Mouse (Mus musculus) hindbrain, embryonic 14.5 days (tissue): ENCODE results near the gene Fam166a. TPM values are rescaled to one million over a fixed set of nuclear protein-coding genes. Genes with fewer than 3 reads are reported as not detected.
A peak's percentile ranks its signal among the peaks of the same experiment; 100 is the strongest.

Experiments used
- ATAC-seq: fragments of 200-750 bp; cut with Nextera tagmentation; 2 replicates; pipeline ENCODE4 v1.8.0; 2017; ENCODE audit warnings: moderate number of reproducible peaks, mild to moderate bottlenecking, moderate TSS enrichment, moderate library complexity; ENCODE audit not compliant: low FRiP score
- DNase-seq: peaks from one replicate; pipeline ENCODE4 v3.0.0-alpha.2; 2015; ENCODE audit warnings: low spot score
- H3K27ac ChIP-seq: fragments of 300-500 bp; sonication (generic); 2 replicates; pipeline ENCODE4 v1.5.1; 2014; ENCODE audit warnings: mild to moderate bottlenecking, moderate library complexity
- H3K27me3 ChIP-seq: fragments of 300-500 bp; sonication (generic); 2 replicates; pipeline ENCODE4 v1.6.1; 2014; ENCODE audit warnings: mild to moderate bottlenecking, low read length, mixed read lengths; ENCODE audit not compliant: control insufficient read depth, insufficient read depth
- H3K36me3 ChIP-seq: fragments of 300-500 bp; sonication (generic); replicated peaks from 2 replicates; pipeline ENCODE4 v1.6.1; 2014; ENCODE audit not compliant: control insufficient read depth, insufficient read depth
- H3K4me1 ChIP-seq: fragments of 300-500 bp; sonication (generic); replicated peaks from 2 replicates; pipeline ENCODE4 v1.6.1; 2014; ENCODE audit warnings: antibody characterized with exemption, low read length, mixed read lengths; ENCODE audit not compliant: control insufficient read depth, insufficient read depth
- H3K4me2 ChIP-seq: fragments of 300-500 bp; sonication (generic); replicated peaks from 2 replicates; pipeline ENCODE4 v1.6.1; 2014; ENCODE audit warnings: mild to moderate bottlenecking, moderate library complexity
- H3K4me3 ChIP-seq: fragments of 300-500 bp; sonication (generic); replicated peaks from 2 replicates; pipeline ENCODE4 v1.5.1; 2014; ENCODE audit warnings: mild to moderate bottlenecking, low read length
- H3K9ac ChIP-seq: fragments of 300-500 bp; sonication (generic); 2 replicates; pipeline ENCODE4 v1.6.1; 2014
- H3K9me3 ChIP-seq: fragments of 300-500 bp; sonication (generic); 2 replicates; pipeline ENCODE4 v1.6.1; 2016; ENCODE audit warnings: low read length; ENCODE audit not compliant: control insufficient read depth
- WGBS: fragments of 180-500 bp; shearing (Covaris S2); extraction: QIAGEN DNeasy Blood & Tissue Kit; methylation state at CpG from one replicate; pipeline ENCODE4 v1.1.7; 2014; 5-methylcytosine and 5-hydroxymethylcytosine counted together
- polyA plus RNA-seq: library from polyadenylated mRNA; unstranded; fragments of >200 nt; fragmentation: Nextera tagmentation; extraction: Ambion mirVana; gene quantifications from 2 replicates; pipeline ENCODE4 v1.2.1, GENCODE M21; 2014

Gene Fam166a
- polyA plus RNA-seq, 1 experiment from 2014 or later: not detected

GRCm38 (mm10) chr2:25261870-25262269, 43.3 kb downstream of the Fam166a start:
- Histone ChIP-seq H3K4me3 (peak overlapping the region; percentile 84), H3K36me3 (no peaks in the 10 kb centered on the region), H3K27me3 (0 out of 2 replicates have a peak, but pooled peaks cover 6% of the 10 kb centered on the region), H3K4me1 (peaks cover 37% of the 10 kb centered on the region), H3K9ac (peak overlapping the region; percentile 61), H3K27ac (peak overlapping the region; percentile 80), H3K4me2 (peak overlapping the region; percentile 100), H3K9me3 (no peaks in the 10 kb centered on the region)
- WGBS: 54% methylated on average over 11 of the region's 12 CpGs
- DNase-seq (no peak), ATAC-seq (no peak)

GRCm38 (mm10) chr2:25262291-25262767, 43.8 kb downstream of the Fam166a start, which contains the start of gene Tprn:
Gene Tprn, plus strand, starts transcription at chr2:25262618.
- H3K9me3 ChIP-seq: no peaks in the 10 kb centered on the region
- peak within 1 kb of the TSS; percentile 80 for H3K27ac ChIP-seq
- DNase-seq (peak; percentile 93), ATAC-seq (peak; percentile 98)
- peaks cover 41% of the 10 kb centered on the region for H3K4me1 ChIP-seq
- WGBS: under 1% methylated on average over 27 of the region's 39 CpGs
- H3K4me3 ChIP-seq: peak within 1 kb of the TSS; percentile 84
- peak within 1 kb of the TSS; percentile 83 for H3K9ac ChIP-seq
- H3K27me3 ChIP-seq: 0 out of 2 replicates have a peak, but pooled peaks cover 6% of the 10 kb centered on the region
- H3K4me2 ChIP-seq: peak within 1 kb of the TSS; percentile 100
- H3K36me3 ChIP-seq: no peaks in the 10 kb centered on the region

GRCm38 (mm10) chr2:25262795-25263622, 44.5 kb downstream of the Fam166a start:
- Histone ChIP-seq H3K9ac (peak overlapping the region; percentile 83), H3K36me3 (peaks cover 4% of the 10 kb centered on the region), H3K4me2 (peak overlapping the region; percentile 100), H3K4me1 (peaks cover 45% of the 10 kb centered on the region), H3K9me3 (no peaks in the 10 kb centered on the region), H3K27me3 (0 out of 2 replicates have a peak, but pooled peaks cover 6% of the 10 kb centered on the region), H3K4me3 (peak overlapping the region; percentile 84), H3K27ac (peak overlapping the region; percentile 79)
- WGBS: under 1% methylated on average over 81 of the region's 82 CpGs
- peak; percentile 46 for ATAC-seq
- no peak for DNase-seq

- ATAC-seq: no peak
- 0 out of 2 replicates have a peak overlapping the region, but pooled peaks have one; percentile 79 for H3K27ac ChIP-seq
Measured at GRCm38 (mm10) chr2:25263623-25264285, 45.2 kb downstream of the Fam166a start.

GRCm38 (mm10) chr2:25264286-25264660, 45.7 kb downstream of the Fam166a start:
- DNase-seq (no peak), ATAC-seq (no peak)
- Histone ChIP-seq H3K27ac (no peak overlapping the region), H3K36me3 (peaks cover 13% of the 10 kb centered on the region), H3K9ac (peak overlapping the region; percentile 83), H3K4me2 (peak overlapping the region; percentile 100), H3K4me1 (peaks cover 45% of the 10 kb centered on the region), H3K4me3 (peak overlapping the region; percentile 84), H3K9me3 (no peaks in the 10 kb centered on the region), H3K27me3 (0 out of 2 replicates have a peak, but pooled peaks cover 6% of the 10 kb centered on the region)
- 85% methylated on average over 5 of the region's 5 CpGs for WGBS

More at GRCm38 (mm10) chr2:25263623-25264285, 45.2 kb downstream of the Fam166a start:
- peaks cover 7% of the 10 kb centered on the region for H3K36me3 ChIP-seq
- peak overlapping the region; percentile 84 for H3K4me3 ChIP-seq
- DNase-seq: no peak
- peaks cover 45% of the 10 kb centered on the region for H3K4me1 ChIP-seq
- H3K9ac ChIP-seq: peak overlapping the region; percentile 83
- 0 out of 2 replicates have a peak, but pooled peaks cover 6% of the 10 kb centered on the region for H3K27me3 ChIP-seq
- peak overlapping the region; percentile 100 for H3K4me2 ChIP-seq
- no peaks in the 10 kb centered on the region for H3K9me3 ChIP-seq
- WGBS: 18% methylated on average over 12 of the region's 12 CpGs

- peak overlapping the region; percentile 84; the same call in 1 of the 2 replicates for H3K4me3 ChIP-seq
- peak overlapping the region; percentile 46 for H3K9ac ChIP-seq
- ATAC-seq (no peak), DNase-seq (no peak)
- 58% methylated on average over 3 of the region's 3 CpGs for WGBS
- peaks cover 45% of the 10 kb centered on the region for H3K4me1 ChIP-seq
- no peak overlapping the region for H3K27ac ChIP-seq
- peak overlapping the region; percentile 100 for H3K4me2 ChIP-seq
- H3K36me3 ChIP-seq: peaks cover 18% of the 10 kb centered on the region
- H3K27me3 ChIP-seq: 0 out of 2 replicates have a peak, but pooled peaks cover 6% of the 10 kb centered on the region
- no peaks in the 10 kb centered on the region for H3K9me3 ChIP-seq
Measured at GRCm38 (mm10) chr2:25264851-25265250, 46.3 kb downstream of the Fam166a start.

- 64% methylated on average over 6 of the region's 6 CpGs for WGBS
- Histone ChIP-seq H3K9ac (peak overlapping the region; percentile 44), H3K27me3 (0 out of 2 replicates have a peak, but pooled peaks cover 6% of the 10 kb centered on the region), H3K36me3 (peaks cover 31% of the 10 kb centered on the region), H3K4me3 (peak overlapping the region; percentile 18), H3K4me2 (peak overlapping the region; percentile 100), H3K9me3 (no peaks in the 10 kb centered on the region), H3K27ac (peak overlapping the region; percentile 65), H3K4me1 (peaks cover 48% of the 10 kb centered on the region)
- ATAC-seq: no peak
- DNase-seq: no peak
Measured at GRCm38 (mm10) chr2:25265897-25266656, 47.5 kb downstream of the Fam166a start.

- ATAC-seq (no peak), DNase-seq (no peak)
- Histone ChIP-seq H3K4me1 (peaks cover 54% of the 10 kb centered on the region), H3K4me2 (peak overlapping the region; percentile 100), H3K4me3 (no peak overlapping the region), H3K27me3 (0 out of 2 replicates have a peak, but pooled peaks cover 6% of the 10 kb centered on the region), H3K9me3 (no peaks in the 10 kb centered on the region), H3K36me3 (peaks cover 31% of the 10 kb centered on the region), H3K27ac (peak overlapping the region; percentile 65), H3K9ac (0 out of 2 replicates have a peak overlapping the region, but pooled peaks have one; percentile 44)
- WGBS: 39% methylated on average over 2 of the region's 2 CpGs
Measured at GRCm38 (mm10) chr2:25266720-25267119, 48.2 kb downstream of the Fam166a start.
